Mouse (Mus musculus): ENCODE measurements around the gene Vmn1r210.
"Not testable (repeated sequence)": the region's sequence is repeated elsewhere in the genome, so short reads cannot be mapped to it uniquely, and the experiment has no call there.

The Vmn1r210 gene

DNA sequence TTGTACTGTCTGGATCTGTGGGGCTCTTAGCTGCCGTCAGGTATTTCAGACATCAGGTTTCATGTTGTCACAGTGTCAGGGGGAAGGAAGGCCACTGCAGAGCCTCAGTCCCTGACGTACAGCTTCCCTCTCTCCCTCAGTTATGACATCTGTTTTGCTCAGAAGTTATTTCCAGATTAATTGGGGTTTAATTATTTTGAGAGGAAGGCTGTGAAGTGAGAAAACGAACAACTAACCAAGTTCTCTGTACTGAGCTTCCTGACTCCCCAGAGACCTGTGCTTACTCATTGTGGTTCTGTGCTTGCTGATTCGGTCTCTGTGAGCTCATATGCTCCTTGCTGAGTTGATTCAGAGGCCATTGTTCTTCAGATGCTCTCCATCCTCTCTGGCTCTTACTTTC is at the start of gene Vmn1r210:
Gene Vmn1r210, minus strand, starts transcription at position 101 of the 400 bp plus-strand sequence.
- no peak for DNase-seq

DNA sequence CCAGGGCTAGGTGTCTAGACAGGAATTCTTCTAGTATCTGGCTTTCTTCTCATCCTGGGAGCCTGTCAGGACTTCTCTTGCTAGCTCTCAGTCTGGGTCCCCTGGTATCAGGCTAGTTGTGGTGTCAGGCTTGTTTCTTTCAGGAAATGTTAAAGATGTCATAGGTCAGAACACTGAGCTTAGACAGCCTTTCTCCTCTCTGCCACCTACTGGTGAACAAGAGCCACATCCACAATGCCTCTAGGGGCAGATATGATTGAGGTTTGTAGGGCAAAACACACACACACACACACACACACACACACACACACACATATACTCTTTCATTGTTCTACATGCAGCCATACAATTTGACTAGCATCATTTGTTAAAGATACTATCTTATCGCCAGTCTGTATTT is 48.1 kb upstream of the Vmn1r210 start:
- DNase-seq, result no peak

DNA sequence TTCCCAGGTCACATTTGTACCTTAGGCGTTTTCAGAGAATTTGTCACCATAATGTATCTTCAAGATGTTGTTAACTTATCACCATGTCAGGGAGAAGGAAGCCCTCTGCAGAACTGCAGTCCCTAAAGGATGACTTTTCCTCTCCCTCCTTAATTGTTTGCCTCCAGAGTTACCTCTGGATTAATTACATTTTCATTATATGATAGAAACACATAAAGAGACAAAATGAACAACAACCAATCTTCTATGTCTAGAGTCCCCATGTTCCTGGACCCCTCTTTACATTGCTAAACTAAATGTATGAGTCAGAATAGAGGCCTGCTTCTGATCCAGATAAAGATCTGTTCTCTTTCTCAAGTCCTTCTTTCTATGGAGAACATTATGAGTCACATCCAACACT is 26.3 kb upstream of the Vmn1r210 start, which contains the start of gene Vmn1r211:
Gene Vmn1r211, minus strand, starts transcription at position 101 of the 400 bp plus-strand sequence.
- no peak for DNase-seq

DNA sequence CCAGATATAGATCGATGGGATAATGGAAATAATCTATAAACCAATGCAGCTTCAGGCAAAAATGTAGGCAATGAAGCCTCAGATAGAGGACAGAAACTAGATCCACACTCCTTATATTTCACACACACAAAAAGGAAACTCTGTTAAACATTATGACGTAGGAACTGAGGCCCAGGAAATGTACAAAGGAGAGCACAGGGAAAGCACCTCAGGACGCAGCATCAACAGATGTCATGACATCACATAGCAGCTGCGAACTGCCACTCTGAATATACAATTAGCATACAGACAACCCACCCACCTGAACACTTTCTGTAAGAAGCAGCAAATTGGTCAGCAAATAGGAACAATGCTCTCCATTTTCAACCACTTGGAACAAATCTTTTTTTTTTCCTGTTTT is 23.6 kb upstream of the Vmn1r210 start:
- DNase-seq, result no peak

DNA sequence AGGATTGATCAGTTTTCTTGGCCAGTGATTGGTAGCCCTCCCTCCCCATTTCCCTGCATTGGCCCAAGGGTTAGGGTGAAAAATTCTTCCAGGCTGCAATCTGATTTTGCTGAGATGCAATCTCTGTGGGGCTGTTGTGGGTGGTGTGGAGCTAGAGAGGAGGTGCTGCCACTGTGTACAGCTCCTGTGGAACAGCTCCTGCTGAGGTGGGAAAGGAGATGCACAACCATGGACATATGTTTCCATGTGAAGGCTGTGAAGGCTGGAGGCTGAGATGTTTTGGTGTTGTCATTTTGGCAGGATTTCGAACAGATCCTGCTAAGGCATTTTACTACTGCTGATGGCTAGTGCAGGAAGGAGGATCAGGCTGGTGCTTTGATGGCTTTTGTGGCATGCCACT is 15.7 kb upstream of the Vmn1r210 start:
- DNase-seq, result no peak

DNA sequence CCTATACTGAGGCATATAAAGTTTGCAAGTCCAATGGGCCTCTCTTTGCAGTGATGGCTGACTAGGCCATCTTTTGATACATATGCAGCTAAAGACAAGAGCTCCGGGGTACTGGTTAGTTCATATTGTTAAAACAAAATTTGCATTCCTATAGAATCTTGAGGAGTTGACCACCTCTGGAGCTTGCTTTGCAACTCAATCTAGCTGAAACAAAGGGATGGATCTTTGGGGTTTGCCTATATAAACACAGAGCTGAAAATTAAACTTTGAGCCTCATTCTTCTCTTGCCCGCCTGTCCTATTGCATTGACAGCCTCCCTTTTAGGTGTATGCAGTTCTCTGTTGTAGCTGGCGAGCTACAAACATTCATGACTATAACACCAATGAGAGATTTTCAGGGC is 13.2 kb upstream of the Vmn1r210 start:
- not testable (repeated sequence) for DNase-seq

DNA sequence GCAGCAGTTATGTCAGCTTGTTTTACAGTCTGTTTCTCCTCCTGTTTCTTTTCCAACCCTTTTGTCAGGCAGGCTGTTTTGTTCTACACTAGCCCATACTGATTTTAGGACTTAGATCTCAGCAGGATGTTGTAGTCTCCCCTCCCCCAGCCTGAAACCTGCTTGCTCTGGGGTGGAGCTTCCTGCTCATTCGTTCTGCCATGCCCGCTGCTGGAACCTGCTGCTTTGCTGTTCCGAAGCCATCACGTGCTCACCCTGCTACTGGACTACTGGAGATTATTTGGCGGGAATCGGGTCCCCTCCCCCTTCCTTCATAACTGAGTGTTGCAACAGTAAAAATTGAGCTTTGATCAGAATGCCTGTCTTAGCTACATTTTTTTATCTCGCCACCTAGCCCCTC is 1.8 kb downstream of the Vmn1r210 start:
- DNase-seq, result not testable (repeated sequence)

DNA sequence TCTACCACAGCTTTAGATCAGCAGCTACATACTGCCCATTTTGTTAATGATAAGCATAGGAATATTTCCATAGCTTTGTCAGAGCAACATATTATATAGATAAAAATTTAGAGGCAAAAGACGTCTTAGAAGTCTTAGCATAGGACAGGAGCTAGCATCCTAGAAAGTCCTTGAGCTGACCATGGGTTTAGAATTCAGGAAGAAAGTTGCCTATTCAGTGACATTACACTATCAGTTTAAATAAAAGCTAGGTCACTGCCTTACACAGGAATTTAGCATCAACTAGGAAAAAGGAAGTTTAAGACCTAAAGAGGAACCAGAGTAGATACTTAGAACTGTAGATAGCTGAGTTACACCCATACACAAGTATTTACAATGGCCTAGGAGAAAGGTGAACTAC is 9.5 kb downstream of the Vmn1r210 start:
- not testable (repeated sequence) for DNase-seq

DNA sequence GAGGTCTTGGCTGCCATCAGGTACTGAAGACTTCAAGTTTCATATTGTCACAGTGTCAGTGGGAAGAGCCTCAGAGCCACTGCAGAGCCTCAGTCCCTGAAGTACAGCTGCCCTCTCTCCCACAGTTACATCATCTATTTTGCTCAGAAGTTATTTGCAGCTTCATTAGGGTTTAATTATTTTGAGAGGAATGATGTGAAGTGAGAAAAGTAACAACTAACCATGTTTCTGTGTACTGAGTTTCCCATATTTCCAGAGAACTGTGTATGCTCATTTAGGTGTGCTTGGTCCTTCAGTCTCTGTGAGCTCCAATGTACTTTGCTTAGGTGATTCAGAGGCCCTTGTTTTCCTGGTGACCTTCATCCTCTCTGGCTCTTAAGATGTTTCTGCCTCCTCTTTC is 21.6 kb downstream of the Vmn1r210 start, which contains the start of gene Vmn1r209:
Gene Vmn1r209, minus strand, starts transcription at position 101 of the 400 bp plus-strand sequence.
- DNase-seq, result not testable (repeated sequence)

DNA sequence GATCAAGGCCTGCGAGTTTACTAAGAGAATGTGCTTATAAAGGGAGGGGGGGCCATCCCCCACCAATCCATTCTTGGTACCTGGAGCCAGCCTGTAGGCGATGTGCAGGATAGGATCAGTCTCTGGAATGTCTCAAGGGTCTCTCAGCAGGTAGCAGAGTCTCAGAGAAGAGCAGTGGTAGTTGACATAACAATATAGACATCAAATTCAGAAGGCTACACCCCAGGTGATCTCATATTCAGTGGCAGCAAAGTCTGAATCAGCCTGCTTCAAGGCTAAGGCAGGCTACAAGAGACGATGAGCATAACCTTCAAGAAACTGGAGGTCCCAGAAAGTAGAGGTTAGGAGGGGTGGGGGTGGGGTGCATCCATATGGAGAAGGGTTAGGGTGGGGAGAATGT is 43.1 kb downstream of the Vmn1r210 start:
- not testable (repeated sequence) for DNase-seq

DNA sequence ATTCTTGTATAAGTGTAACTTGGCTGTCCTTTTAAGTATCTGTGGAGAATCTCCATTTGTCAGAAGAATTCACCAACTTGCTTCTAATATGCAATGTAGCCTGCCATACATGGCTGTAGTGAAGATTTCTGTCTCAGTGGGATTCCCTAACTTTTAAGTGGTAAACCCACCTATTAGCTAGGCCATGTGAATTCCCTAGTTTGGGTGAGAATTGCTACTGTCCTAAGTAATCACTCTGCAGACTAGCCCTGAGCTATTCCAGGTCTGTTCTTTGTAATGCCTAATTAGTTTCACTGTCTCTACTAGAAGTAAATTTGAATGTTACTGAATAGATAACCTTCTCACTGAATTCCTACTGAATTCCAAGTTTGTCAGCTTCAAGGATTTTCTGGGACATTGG is 47.0 kb downstream of the Vmn1r210 start:
- not testable (repeated sequence) for DNase-seq

DNA sequence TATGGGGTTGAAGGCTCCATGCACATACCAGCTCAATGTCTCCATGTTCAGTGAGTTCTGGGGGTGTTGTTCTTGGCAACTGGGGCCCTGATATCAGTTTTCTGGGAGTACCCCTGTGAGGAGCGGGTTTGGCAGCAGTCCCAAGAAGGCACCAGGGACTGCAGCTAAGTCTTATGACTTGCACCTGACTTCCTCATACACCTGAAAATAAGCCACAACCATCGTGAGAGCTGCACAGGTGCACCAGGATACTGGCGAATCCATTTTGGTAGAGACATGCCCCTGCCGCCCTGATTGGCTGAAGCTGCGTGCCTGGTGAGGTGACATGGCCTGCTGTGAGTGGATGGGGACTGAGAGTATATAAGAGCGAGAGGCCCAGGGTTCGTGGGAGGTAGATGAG is 53.8 kb downstream of the Vmn1r210 start, which contains the start of gene Vmn1r208:
Gene Vmn1r208, minus strand, starts transcription at position 101 of the 400 bp plus-strand sequence.
- not testable (repeated sequence) for DNase-seq

Data from cerebellum, adult 18-20 months (tissue).